Mouse (Mus musculus): ENCODE results near the gene Cpa1.

Cpa1 gene

DNA sequence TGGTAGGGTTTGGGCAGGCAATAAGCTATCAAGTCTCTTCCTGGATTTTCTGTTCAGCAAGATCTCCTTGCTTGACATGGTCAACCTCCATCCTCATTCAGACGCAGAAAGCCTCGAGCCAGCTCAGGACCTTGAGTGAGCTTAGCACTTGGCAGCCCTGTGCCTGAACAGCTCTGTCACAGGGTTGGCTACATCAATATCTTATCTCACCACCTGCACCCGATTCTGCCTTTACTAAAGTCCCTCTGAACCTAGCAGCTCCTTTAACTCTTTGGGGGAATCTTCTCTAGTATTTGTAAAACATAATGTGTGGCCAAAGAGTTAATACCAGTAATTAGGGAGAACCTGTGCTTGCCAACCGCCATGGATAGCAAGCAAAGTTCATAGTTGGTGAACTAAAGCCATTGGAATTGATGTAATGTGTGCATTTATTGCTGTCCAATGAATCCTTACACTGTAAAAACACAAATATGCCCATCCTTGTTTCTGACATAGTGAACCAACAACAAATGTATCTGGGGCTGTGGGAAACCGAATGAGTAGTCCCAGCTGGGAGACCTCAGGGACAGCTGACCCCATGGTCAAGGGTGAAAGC lies at the start of gene Cpa1:
Cpa1 (plus strand) TSS at position 545 of the 595 bp plus-strand sequence.
- DNase-seq (ENCODE audit: low read depth, low spot score) = no peak

DNA sequence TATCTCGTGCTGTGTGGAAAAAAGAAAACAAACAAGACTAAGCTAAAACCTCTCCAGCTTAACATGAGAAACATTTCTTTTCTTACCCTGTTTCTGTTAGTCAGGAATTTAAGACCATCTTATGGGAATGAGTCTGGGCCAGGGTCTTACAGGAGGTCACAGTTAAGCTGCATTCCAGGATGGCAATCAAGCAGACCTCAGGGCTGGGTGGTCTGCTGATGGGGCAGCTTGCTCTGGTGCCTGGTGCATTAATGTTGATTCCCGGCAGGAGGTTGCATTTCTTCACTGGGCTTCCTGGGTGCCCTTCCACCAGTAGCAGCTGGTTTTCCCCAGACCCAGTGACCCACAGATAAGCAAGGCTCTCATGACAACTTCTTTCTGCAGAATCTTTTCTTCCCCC lies 49.2 kb upstream of the Cpa1 start:
- DNase-seq (ENCODE audit: low read depth, low spot score) = no peak

DNA sequence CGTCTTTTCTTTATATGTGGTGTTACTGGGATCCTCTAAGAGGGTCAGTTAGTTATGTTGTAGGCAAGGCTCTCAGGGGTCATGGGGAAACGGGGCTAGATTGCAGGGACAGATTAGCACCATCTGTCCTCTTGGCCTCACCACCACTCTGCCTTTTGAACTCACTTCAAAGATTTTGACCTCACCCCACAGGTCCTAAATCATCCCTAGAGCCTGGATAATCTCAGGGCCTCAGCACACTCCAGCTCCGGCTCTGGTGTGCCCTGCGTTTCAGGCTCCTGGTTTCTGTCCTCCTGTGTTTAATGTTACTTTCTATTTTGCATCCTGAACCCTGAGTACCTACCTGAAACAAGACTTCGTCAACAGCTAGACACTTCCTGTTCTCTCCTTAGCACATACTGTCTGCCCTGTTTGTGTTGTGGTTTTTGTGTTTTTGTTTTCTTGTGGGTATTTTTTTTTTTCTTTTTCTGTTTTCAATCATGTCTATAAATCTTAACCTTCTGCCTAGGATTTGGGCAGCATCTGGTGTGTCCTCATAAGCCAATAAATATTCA lies 47.1 kb upstream of the Cpa1 start:
- no peak for DNase-seq (ENCODE audit: low read depth, low spot score)

DNA sequence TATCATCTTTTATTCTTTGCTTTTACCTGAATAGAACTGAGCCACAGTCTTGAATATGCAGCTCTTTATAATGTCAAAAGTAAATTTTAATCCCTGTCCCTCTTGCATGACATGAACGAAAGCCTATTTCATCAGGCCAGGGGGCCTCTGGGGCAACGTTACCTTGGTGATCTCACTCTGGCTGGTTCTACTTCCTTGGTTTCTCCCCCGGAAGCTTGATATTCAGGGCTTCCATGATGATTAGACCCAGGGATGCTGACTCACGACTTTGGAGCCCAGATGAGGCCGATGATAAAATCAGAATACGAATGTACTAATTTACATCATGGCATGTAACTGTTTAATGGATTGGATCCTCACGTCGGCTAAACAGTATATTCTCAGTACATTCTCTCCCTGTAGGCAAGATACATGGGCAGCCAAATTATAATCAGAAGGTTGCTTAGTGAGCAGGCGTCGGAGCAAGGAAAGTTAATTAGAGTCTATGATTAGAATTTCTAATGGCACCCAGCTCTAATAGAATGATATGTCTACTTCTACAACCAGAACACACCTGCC lies 46.5 kb upstream of the Cpa1 start:
- DNase-seq (ENCODE audit: low read depth, low spot score) = no peak

DNA sequence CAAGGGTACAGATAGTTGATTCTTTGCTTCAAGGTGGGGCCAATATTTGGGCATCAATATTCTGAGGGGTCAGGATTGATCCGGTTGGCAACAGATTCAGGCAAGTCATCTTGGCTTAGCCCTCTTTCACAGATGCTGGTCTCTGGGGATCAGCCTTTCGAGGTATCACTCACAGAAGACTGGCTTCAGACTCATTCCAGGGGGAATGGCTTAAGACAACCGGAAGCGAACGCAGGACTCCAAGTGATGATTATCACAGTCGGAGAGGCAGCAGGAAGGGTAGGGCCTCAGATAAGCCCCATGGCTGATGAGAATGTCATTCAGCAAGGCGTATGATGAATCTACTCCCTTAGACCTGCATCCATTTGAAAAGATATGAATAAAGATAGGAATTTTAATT lies 44.7 kb upstream of the Cpa1 start:
- no peak for DNase-seq (ENCODE audit: low read depth, low spot score)

DNA sequence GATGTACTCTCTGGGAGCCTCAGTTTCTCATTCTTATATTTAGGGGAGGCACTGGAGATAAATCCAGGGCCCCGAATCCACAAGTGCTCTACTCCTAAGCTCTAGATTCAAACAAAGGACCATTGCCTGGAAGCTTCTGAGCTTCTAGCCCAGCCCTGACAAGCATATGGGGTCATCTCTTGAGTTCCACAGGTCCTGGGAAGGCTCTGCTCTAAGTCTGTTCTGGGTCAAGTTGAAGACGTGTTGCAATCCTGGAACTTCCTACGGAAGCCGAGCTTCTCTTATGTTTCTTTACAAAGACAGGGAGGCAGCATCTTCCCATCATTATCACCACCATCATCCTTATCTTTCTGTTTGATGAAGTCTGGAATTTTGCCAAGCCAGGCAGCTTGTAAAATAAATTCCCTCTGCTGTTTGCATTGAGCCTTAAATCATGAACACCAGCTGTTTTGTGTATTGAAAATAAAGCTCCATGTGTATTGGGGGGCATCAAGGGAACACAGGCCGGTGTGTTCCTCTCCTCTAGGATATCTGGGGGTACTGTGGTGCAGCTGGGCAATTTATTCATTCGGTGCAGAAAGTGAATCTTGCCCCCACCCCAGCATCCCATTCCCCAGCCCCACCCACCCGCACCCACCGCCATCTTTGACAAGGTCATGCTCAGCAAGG lies 42.7 kb upstream of the Cpa1 start:
- DNase-seq (ENCODE audit: low read depth, low spot score) = no peak

DNA sequence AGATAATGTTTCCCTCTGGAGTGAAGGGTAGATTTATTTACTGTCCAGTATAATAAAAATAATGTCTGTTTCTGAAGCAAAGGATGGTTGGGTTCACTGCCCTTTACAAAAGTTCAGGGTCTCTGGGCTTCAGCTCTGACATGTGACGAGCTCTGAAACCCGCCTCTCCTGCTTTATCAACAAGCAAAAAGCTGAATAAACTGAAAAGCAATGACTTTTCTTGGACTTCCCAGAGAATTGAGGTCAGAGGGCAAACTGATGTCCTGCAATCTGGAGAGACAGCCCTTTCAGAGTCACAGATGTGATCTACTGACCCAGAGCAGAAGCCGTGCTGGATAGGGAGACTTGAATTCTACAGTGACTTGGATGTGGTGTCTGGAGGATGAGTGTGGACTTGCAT lies 39.0 kb upstream of the Cpa1 start:
- DNase-seq (ENCODE audit: low read depth, low spot score) = no peak

DNA sequence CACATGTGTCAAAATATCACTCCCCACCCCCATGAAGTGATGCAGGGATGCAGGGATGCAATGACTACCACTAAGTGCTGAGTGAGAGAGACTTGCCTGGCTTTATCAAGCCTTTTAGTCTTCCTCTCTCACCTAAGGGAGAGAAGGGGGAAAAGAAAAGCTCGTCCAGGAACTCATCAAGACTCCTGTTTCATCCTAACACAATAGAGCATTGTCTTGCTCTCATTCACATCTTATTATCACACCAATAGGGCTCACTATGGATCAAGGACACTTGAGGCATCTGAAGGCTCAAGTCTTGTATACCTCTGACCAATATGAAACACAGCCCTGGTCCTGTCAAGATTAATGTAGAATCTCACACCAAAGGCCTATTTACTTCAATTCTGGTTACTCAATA lies 38.0 kb upstream of the Cpa1 start:
- peak; percentile 27 for DNase-seq (ENCODE audit: low read depth, low spot score)

DNA sequence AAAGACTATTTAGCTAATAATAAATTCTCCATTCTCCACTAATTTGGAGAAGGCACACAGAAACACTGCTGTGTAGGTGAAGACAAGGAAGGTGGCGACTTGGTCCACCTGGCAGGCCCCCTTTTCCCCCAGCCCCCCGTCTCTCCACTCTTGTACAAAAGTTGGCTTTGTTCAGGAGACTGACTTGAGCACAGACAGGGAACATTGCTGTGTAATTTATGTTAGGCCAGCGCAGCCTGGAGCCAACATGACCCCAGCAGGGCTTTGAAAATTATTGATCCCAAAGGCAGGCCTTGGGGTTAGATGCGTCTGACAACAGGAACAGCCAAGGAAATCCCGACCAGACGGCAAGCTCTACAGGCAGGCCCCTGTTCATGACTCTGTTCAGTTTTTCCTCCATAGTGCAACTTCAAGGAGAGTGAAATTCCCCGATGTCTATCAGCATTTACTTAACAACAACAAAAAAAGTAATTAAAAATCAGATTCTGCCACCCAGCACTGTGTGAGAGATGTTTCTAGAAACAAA lies 34.6 kb upstream of the Cpa1 start:
- DNase-seq (ENCODE audit: low read depth, low spot score) = no peak

DNA sequence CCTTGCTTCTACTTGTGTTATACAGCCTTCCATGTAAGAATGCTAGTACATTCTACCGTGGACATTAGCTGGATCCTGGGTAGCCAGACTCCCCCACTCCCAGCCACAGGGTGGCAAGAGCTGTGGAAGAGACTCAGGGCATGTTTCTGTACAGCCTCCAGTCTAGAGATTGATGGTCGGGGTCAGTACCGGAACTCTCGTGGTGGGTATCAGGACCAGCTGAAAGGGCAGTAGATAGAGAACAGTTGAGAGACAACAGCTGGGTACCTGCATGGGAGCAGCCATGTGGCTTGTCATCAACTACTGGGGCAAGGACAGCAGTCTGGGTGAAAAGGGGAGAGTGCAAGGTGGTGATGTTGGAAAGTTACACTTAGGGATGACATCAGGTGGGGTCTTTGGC lies 33.9 kb upstream of the Cpa1 start:
- DNase-seq (ENCODE audit: low read depth, low spot score) = no peak

DNA sequence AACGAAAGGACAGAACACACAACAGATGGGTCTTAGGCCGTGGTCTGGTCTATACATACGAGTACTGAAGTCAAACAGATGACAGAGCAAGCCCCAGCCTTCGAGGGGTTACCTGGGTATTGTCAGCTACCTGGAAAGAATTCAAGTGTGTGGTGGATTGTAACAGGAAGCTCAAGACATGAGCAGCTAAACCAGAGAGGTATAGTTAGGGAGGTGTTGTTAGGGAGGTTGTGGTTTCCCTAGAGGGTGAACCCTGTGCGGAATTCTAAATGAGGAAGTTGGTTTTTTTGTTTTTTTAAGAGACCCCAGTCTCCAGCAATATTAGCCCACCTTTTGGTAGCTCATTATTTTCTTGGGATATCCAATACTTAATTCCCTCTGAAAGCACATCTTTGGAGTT lies 33.3 kb upstream of the Cpa1 start:
- DNase-seq (ENCODE audit: low read depth, low spot score) = no peak

DNA sequence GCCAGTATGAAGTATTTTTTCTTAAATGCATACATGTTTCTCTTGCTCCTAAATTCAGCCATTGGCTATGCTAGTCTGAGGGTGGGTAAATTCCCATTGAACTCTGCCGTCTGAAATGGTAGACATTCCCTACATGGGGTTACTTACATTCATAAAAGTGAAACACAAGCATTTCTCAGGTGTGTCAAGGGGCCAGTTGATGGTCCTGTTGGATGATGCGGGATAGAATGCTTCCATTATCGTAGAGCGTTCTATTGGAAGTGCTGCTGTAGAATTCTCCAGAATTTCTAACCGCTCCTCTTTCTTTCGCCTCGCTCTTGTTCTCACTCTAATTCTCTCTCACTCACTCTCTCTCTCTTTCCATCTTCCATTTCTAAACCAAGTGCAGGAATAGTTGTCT lies 28.3 kb upstream of the Cpa1 start, which contains the start of gene Cpa5:
Cpa5 (plus strand) TSS at position 301 of the 400 bp plus-strand sequence.
- no peak for DNase-seq (ENCODE audit: low read depth, low spot score)

DNA sequence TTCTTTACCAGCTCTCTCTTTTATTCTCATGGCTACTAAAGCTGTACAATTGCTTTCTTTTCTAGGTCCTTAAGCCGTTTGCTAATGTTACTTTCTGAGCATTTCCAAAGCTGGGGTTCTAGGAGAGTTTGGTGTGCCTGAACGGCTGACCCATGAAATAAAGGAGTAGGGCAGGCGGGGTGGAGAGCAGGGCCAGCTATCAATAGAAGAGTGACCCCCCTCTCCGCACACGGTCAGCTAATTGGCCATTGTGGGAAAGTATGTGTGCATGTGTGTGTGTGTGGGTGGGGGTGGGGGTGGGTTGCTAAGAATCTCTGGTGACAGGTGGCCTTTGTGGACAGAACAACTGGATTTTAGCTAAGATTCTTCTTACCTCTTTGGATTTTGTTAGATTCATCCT lies 27.8 kb upstream of the Cpa1 start:
- no peak for DNase-seq (ENCODE audit: low read depth, low spot score)

DNA sequence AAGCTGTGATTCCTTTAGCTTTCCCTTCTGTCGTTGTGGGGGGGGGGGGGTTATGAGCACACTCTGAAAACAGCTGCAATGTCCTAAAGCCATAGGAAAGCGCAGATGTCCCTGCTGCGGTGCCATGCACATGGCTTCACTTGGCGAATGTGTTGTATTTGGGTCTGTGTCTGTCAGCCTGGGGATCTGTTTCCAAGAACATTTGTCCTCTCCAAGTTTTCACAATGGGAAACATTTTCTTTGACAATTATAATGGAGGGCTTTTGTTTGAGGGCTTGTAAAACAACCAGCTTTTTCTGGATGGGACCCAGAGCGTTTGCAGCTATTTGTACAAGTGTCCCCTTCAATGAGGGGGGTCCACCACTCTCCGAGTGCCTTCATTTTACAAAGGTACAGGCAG lies 24.8 kb upstream of the Cpa1 start:
- no peak for DNase-seq (ENCODE audit: low read depth, low spot score)

DNA sequence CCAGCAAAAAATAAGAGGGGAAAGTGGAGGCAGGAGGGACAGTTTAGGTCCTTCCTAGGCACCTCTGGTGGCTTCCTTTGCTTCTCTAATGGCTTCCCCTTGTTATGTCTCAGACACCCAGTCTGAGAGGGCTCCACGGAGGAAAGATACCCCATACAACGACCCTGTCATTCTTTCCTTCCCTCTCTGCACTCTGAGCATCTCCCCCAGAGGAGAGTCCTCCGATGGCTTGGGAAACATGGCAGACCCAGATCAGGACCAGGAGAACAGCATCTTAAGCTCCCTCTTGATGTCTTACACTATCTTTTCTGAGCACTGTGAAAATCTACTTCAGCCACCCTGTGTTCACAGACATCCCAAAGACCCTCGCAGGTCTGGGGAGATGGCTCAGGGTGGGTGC lies 23.3 kb upstream of the Cpa1 start:
- DNase-seq (ENCODE audit: low read depth, low spot score) = no peak

DNA sequence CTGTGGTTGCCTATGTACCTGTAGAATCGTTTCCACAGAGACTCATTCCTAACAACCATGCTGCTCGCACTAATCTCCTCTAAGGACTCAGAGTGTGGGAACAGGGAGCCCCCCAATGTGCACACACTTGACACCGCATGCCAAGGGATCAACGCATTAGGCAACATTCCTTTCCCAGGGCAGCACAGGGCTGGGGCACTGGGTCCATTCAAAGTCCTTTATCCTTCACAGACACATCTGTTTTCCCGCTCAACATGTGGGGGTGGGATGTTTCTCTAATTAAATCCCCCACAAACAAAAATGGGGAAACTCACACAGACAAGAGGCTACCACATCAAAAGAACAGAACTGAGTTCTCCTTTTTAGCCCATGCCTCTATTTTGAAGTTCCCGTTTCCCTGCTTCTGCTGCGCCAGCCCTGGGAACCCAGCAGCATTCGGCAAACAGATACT lies 22.5 kb upstream of the Cpa1 start:
- DNase-seq (ENCODE audit: low read depth, low spot score) = no peak

DNA sequence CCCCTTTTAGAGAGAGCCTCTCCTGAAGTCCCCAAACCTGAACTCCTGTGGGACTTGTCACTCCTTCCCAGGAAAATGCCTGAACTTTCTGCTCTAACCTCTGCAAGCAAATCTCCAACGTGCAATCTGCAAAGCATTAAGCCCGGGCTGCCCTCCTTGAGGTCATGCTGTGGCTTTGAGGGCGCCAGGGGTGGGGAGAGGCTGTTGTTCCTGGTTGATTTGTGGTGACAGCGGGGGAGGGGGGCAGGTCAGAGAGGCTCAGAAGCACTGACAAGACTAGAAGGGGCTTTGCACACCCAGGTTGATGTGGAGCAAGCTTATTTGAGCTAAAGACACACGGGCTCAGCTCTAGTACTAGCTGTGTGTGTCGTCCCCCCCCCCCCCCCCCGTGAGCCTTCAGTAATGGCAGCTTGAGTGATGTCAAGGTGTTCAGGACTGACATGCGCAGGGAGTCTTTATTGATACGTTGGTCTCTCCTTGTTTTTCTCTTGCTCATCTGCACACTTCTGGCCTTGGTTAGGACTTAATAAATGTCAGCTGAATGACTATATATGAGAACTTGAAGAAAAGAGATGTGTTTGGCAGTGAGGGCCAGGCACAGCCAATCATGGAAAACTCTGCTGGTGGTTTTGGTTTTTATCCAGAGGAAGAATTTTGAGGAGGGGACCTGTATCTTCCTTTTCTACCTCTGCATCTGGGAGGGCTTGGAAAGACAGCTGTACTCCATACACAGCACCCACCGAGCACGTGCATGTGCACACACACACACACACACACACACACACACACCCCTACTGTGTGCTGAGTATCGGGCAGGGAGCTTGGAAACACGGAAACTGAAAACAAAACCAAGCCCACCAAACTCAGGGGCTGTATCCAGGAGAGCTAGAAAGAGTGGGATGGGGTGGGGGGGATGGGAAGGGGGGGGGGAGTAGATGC lies 21.7 kb upstream of the Cpa1 start:
- peak; percentile 33 for DNase-seq (ENCODE audit: low read depth, low spot score)

DNA sequence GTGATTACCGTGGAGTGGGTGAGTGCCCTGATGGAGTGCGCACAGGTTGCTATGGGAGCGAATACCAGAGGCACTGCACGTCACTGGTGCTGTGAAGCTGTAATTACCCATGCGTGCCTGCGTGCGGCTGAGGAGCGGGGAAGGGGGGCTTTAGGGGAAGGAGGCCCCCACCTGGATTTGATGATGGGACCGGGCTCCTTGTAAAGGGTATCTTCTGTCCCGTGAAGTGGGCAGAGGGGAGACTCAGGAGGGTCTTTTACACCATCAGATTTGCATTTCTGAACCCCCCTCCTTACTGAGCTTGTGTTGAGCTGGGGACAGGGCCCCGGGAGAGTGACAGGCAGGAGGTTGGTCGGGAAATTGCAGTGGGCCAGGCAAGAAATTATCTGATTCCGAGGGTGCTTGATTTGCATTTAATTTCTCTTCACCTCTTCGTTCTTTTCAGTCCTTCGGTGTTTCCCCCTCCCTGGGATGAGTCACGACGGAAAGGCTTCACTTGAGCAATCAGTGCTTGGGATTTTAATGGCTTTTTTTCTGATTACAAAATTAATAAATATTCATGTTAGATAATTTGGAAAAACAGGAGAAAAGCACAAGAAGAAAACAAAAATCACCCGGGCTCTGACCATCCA lies 20.9 kb upstream of the Cpa1 start:
- DNase-seq (ENCODE audit: low read depth, low spot score) = peak; percentile 51

DNA sequence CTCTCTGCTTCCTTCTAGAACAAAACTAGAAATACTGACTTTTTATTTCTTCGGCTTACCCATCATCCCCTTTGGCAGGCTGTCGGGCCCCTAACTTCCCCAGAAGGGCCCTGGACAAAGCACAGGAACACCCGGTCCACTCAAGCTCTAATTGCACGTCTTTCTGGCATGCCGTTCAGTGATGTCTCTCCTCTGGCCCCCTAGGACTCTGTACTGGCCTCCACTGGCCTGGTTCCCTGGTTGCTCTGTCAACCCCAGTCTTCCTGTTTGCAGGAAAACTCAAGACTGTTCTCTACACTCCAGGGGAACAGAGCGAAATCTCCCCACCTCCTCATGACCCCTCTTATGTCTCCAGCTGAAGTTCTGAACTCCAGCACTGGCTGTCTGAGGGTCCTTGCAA lies 20.3 kb upstream of the Cpa1 start:
- no peak for DNase-seq (ENCODE audit: low read depth, low spot score)

DNA sequence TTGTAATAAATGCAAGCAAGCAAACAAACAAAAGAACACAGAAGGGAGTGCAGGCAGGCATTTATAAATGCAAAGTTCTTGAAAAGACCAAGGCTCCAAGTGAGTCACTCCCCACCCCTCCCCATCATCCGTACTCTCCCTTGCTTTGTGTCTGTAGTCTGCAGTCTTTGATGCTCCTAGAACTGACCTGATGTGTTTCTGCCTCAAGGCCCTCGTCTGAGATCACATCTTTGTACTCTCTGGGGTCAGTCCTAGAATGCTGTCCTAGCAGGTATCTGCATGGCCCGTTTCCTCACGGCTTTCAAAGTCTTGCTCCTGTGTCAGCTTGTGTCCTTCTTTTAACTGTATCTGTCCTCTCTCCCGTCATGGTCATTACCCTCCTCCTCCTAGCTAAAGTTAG lies 19.4 kb upstream of the Cpa1 start:
- no peak for DNase-seq (ENCODE audit: low read depth, low spot score)

DNA sequence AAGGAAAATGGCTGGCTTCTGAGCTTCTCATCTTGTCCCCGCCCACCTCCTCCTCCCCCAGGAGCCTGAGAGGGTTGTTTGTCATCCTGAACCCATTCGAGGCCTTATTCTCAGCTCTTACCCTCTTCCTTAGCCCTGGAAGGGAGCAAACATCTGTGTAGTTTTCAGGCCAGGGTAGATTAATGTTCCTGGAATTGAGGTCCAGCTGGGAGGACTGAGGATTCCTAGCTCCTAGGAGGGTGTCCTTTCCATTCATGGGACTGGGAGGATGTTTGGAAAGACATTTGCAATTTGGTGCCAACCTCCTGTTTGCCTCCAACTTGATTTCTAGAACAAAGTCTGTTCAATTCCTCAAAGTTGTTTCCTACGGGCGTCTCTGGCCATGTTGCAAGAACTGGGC lies 18.4 kb upstream of the Cpa1 start:
- no peak for DNase-seq (ENCODE audit: low read depth, low spot score)

Measured in R1 (cell line).